Mouse (Mus musculus): Measurements from ENCODE around the gene Ormdl3.

DNA sequence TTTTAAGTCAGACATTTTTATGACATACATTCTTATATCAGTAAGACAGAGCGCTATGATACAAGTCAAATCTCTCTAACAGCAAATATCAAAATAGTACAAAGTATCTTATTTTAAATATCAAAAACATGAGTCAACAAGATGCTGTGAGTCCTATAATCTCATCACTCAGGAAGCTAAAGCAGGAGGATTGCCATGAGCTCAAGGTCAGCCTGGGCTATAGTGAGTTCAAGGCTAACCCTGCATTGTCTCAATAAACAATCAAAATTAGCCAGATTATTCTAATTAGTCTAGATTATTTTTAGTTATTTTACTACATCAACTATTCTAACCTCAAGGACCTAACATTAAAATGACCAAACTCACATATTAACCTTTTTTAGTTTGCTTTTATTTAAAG lies 43.8 kb downstream of the Ormdl3 start:
- TF ChIP-seq CTCF (IDR thresholded peaks at IDR 0.05) (no peak), EP300 (IDR thresholded peaks at IDR 0.05) (no peak)
